In genomic region chrX:7727176-7727575, GRCm38 (mm10) we compare ENCODE assay signal across 24 mouse cellular contexts. TPM values are rescaled to one million over a fixed set of nuclear protein-coding genes. Genes with fewer than 3 reads are reported as not detected.
DNase-seq lines count a peak whose midpoint lies in the region; ATAC-seq and TF ChIP-seq lines count a peak whose summit lies in the region.
"Had no signal": no experiment of that assay in that cellular context is flagged by ENCODE, and none has a peak within 500 bp of the region (broad histone marks: within the 10 kb centered on the region; RNA-seq: fewer than 3 reads in every experiment).

No protein-coding gene starts in this region.

- H3K9ac ChIP-seq in intestine, embryonic 16.5 days (ENCODE audit: low read depth, low read length): no peak overlapping the region
- H3K9ac ChIP-seq in intestine, postnatal 0 days (ENCODE audit: low read depth, low read length): no peak overlapping the region
- H3K9ac ChIP-seq in hindbrain, embryonic 14.5 days: no peak overlapping the region
- H3K9ac ChIP-seq: embryonic facial prominence, embryonic 15.5 days; kidney, embryonic 15.5 days; liver, embryonic 15.5 days had no signal

- H3K27me3 ChIP-seq in intestine, embryonic 16.5 days (replicated peaks; ENCODE audit: control insufficient read depth, insufficient read depth, low read length): no peaks in the 10 kb centered on the region
- no peaks in the 10 kb centered on the region for H3K27me3 ChIP-seq in intestine, postnatal 0 days (replicated peaks; ENCODE audit: control insufficient read depth, insufficient read depth, low read length)
- no peaks in the 10 kb centered on the region for H3K27me3 ChIP-seq in hindbrain, embryonic 14.5 days (ENCODE audit: control insufficient read depth, insufficient read depth, low read length)
- H3K27me3 ChIP-seq: embryonic facial prominence, embryonic 15.5 days; hindbrain, embryonic 13.5 days; kidney, embryonic 15.5 days; limb, embryonic 13.5 days; liver, embryonic 15.5 days; megakaryocyte, embryonic 14.5 days had no signal

- H3K9me3 ChIP-seq in intestine, embryonic 16.5 days (ENCODE audit: control insufficient read depth, low read length): no peaks in the 10 kb centered on the region
- H3K9me3 ChIP-seq in intestine, postnatal 0 days (ENCODE audit: control insufficient read depth): no peaks in the 10 kb centered on the region
- no peaks in the 10 kb centered on the region for H3K9me3 ChIP-seq in hindbrain, embryonic 14.5 days (ENCODE audit: control insufficient read depth, low read length)
- H3K9me3 ChIP-seq: embryonic facial prominence, embryonic 15.5 days; G1E; heart, embryonic 10.5 days; hindbrain, embryonic 13.5 days; kidney, embryonic 15.5 days; limb, embryonic 13.5 days; liver, embryonic 15.5 days; megakaryocyte, embryonic 14.5 days had no signal

- 91% methylated on average over 13 of the region's 13 CpGs for WGBS in intestine, embryonic 16.5 days
- WGBS in intestine, postnatal 0 days: 89% methylated on average over 13 of the region's 13 CpGs
- 95% methylated on average over 13 of the region's 13 CpGs for WGBS in hindbrain, embryonic 14.5 days

- no peak overlapping the region for H3K4me2 ChIP-seq in intestine, embryonic 16.5 days (ENCODE audit: low read depth, low read length)
- H3K4me2 ChIP-seq in intestine, postnatal 0 days (replicated peaks; ENCODE audit: low read depth): no peak overlapping the region
- no peak overlapping the region for H3K4me2 ChIP-seq in hindbrain, embryonic 14.5 days (replicated peaks)

- no peak for ATAC-seq in intestine, embryonic 16.5 days
- no peak for ATAC-seq in intestine, postnatal 0 days
- no peak for ATAC-seq in hindbrain, embryonic 14.5 days (ENCODE audit: low FRiP score)
- ATAC-seq: lung, postnatal 0 days had no signal

- intact Hi-C loops in heart, postnatal 14 days (cut with DNase I): no loop called here

- DNase-seq in 3T3-L1 (ENCODE audit: low read depth, low spot score): peak; percentile 44
- peak; percentile 39 for DNase-seq in MN1 (ENCODE audit: low spot score)
- peak; percentile 23 to 52 for DNase-seq in adrenal gland, postnatal 36 days
- DNase-seq in right cerebral cortex, postnatal 25 days: no peak
- DNase-seq in hindbrain, embryonic 14.5 days (ENCODE audit: low spot score): no peak
- no peak for DNase-seq in heart, postnatal 14 days
- DNase-seq: cerebellum, postnatal 36 days; midbrain, embryonic 14.5 days; thymus, postnatal 36 days had no signal

- TF ChIP-seq CTCF in intestine, postnatal 0 days (IDR thresholded peaks at IDR 0.05; ENCODE audit: low read depth): no peak

- H3K4me1 ChIP-seq in intestine, embryonic 16.5 days (ENCODE audit: control insufficient read depth, insufficient read depth, low read length): 0 out of 2 replicates have a peak, but pooled peaks cover 3% of the 10 kb centered on the region
- H3K4me1 ChIP-seq in intestine, postnatal 0 days (replicated peaks; ENCODE audit: control insufficient read depth, insufficient read depth, low read length): no peaks in the 10 kb centered on the region
- peaks cover 3% of the 10 kb centered on the region; the same call in 1 of the 2 replicates for H3K4me1 ChIP-seq in hindbrain, embryonic 14.5 days (replicated peaks; ENCODE audit: control insufficient read depth, insufficient read depth, low read length)

- no peak overlapping the region for H3K4me3 ChIP-seq in intestine, embryonic 16.5 days (ENCODE audit: low read length)
- no peak overlapping the region for H3K4me3 ChIP-seq in intestine, postnatal 0 days (ENCODE audit: low read depth, low read length)
- no peak overlapping the region for H3K4me3 ChIP-seq in hindbrain, embryonic 14.5 days (replicated peaks; ENCODE audit: low read length)

- peak overlapping the region; percentile 77; the same call in 1 of the 2 replicates for H3K27ac ChIP-seq in intestine, embryonic 16.5 days (ENCODE audit: low read length)
- H3K27ac ChIP-seq in intestine, postnatal 0 days (ENCODE audit: low read depth, low read length): no peak overlapping the region
- H3K27ac ChIP-seq in hindbrain, embryonic 14.5 days: no peak overlapping the region
- H3K27ac ChIP-seq: limb, embryonic 13.5 days had no signal

- no peaks in the 10 kb centered on the region for H3K36me3 ChIP-seq in intestine, embryonic 16.5 days (ENCODE audit: control insufficient read depth, insufficient read depth, low read length)
- H3K36me3 ChIP-seq in intestine, postnatal 0 days (ENCODE audit: control insufficient read depth, insufficient read depth): no peaks in the 10 kb centered on the region; the same call in 1 of the 2 replicates
- H3K36me3 ChIP-seq in hindbrain, embryonic 14.5 days (replicated peaks; ENCODE audit: control insufficient read depth, insufficient read depth): peaks cover 5% of the 10 kb centered on the region; the same call in 1 of the 2 replicates

RNA-seq across cellular contexts. Expression of gene Praf2, which starts 1.1 kb away (rescaled TPM):
- polyA plus RNA-seq in intestine, embryonic 16.5 days (2015; fragmentation: Nextera tagmentation; extraction: Ambion mirVana): 59.7 and 60.8 TPM in 2 replicates
- 18.2 and 24.0 TPM in 2 replicates for polyA plus RNA-seq in intestine, postnatal 0 days (2015; fragmentation: Nextera tagmentation; extraction: Ambion mirVana)
- total RNA-seq in adrenal gland, postnatal 36 days (2021): 10 to 100 TPM; 11.5 to 16.3 TPM
- polyA plus RNA-seq in hindbrain, embryonic 14.5 days (2014; fragmentation: Nextera tagmentation; extraction: Ambion mirVana): 129 and 139 TPM in 2 replicates
- 1 to 10 TPM; 7.0 to 8.0 TPM for total RNA-seq in heart, postnatal 14 days (2021)

RNA-seq across cellular contexts. Expression of gene Gm45208, which starts 5.1 kb away (rescaled TPM):
- polyA plus RNA-seq in intestine, embryonic 16.5 days (2015; fragmentation: Nextera tagmentation; extraction: Ambion mirVana): 0.37 TPM in 1 of 2 replicates, not detected in the other
- polyA plus RNA-seq in intestine, postnatal 0 days (2015; fragmentation: Nextera tagmentation; extraction: Ambion mirVana): not detected in 2 replicates
- total RNA-seq in adrenal gland, postnatal 36 days (2021): under 1 TPM in 1 of 2 experiments, not detected in 1; 0.43 TPM
- 0.53 TPM in 1 of 2 replicates, not detected in the other for polyA plus RNA-seq in hindbrain, embryonic 14.5 days (2014; fragmentation: Nextera tagmentation; extraction: Ambion mirVana)
- not detected for total RNA-seq in heart, postnatal 14 days (2021)
- total RNA-seq: gastrocnemius, postnatal 4 days; layer of hippocampus, postnatal 14 days had no signal
- polyA plus RNA-seq: heart, embryonic 10.5 days; heart, postnatal 0 days; hindbrain, embryonic 13.5 days; intestine, embryonic 14.5 days; liver, embryonic 15.5 days; midbrain, embryonic 14.5 days had no signal

RNA-seq across cellular contexts. Expression of gene Wdr45, which starts 13.0 kb away (rescaled TPM):
- 25.8 and 26.6 TPM in 2 replicates for polyA plus RNA-seq in intestine, embryonic 16.5 days (2015; fragmentation: Nextera tagmentation; extraction: Ambion mirVana)
- 19.3 and 19.5 TPM in 2 replicates for polyA plus RNA-seq in intestine, postnatal 0 days (2015; fragmentation: Nextera tagmentation; extraction: Ambion mirVana)
- total RNA-seq in adrenal gland, postnatal 36 days (2021): 10 to 100 TPM; 48.7 to 67.5 TPM
- 20.6 and 21.9 TPM in 2 replicates for polyA plus RNA-seq in hindbrain, embryonic 14.5 days (2014; fragmentation: Nextera tagmentation; extraction: Ambion mirVana)
- 10 to 100 TPM; 28.8 to 38.3 TPM for total RNA-seq in heart, postnatal 14 days (2021)

RNA-seq across cellular contexts. Expression of gene Ccdc120, which starts 23.5 kb away (rescaled TPM):
- polyA plus RNA-seq in intestine, embryonic 16.5 days (2015; fragmentation: Nextera tagmentation; extraction: Ambion mirVana): 9.2 and 12.0 TPM in 2 replicates
- 20.7 and 22.2 TPM in 2 replicates for polyA plus RNA-seq in intestine, postnatal 0 days (2015; fragmentation: Nextera tagmentation; extraction: Ambion mirVana)
- total RNA-seq in adrenal gland, postnatal 36 days (2021): 1 to 10 TPM; 2.2 to 4.0 TPM
- polyA plus RNA-seq in hindbrain, embryonic 14.5 days (2014; fragmentation: Nextera tagmentation; extraction: Ambion mirVana): 61.4 and 65.0 TPM in 2 replicates
- total RNA-seq in heart, postnatal 14 days (2021): 1 to 10 TPM in 1 of 2 experiments, under 1 TPM in 1; 0.74 to 1.2 TPM

RNA-seq across cellular contexts. Expression of gene Gpkow, which starts 30.2 kb away (rescaled TPM):
- 28.0 and 29.5 TPM in 2 replicates for polyA plus RNA-seq in intestine, embryonic 16.5 days (2015; fragmentation: Nextera tagmentation; extraction: Ambion mirVana)
- polyA plus RNA-seq in intestine, postnatal 0 days (2015; fragmentation: Nextera tagmentation; extraction: Ambion mirVana): 13.8 and 14.6 TPM in 2 replicates
- 10 to 100 TPM; 49.7 to 66.9 TPM for total RNA-seq in adrenal gland, postnatal 36 days (2021)
- 46.1 and 52.1 TPM in 2 replicates for polyA plus RNA-seq in hindbrain, embryonic 14.5 days (2014; fragmentation: Nextera tagmentation; extraction: Ambion mirVana)
- total RNA-seq in heart, postnatal 14 days (2021): 10 to 100 TPM; 21.4 to 21.5 TPM

Comparison
In these comparisons a context has a peak if more than half of its experiments do, and no peak if none do; other contexts are left out.
1. DNase-seq: peak in 3T3-L1 (single experiment), MN1 (single experiment) and adrenal gland, postnatal 36 days (2 of 2); none in right cerebral cortex, postnatal 25 days (single experiment), hindbrain, embryonic 14.5 days (single experiment) and heart, postnatal 14 days (0 of 2).